Mouse (Mus musculus) adrenal gland, adult 2 months (tissue): Measurements from ENCODE around the gene Tldc2. TPM values are rescaled to one million over a fixed set of nuclear protein-coding genes. Genes with fewer than 3 reads are reported as not detected.

Experiments used
- DNase-seq: peaks from one replicate; pipeline ENCODE4 v3.0.0; 2021
- polyA plus RNA-seq: library from polyadenylated mRNA; depleted of rRNA; stranded (reverse); fragments of >200 nt; gene quantifications from 2 replicates; pipeline ENCODE4 v1.2.3, GENCODE M21; 2012
- total RNA-seq, 2 experiments: library from RNA; stranded (reverse); gene quantifications; 2 replicates each; pipeline ENCODE4 v1.2.3; 2021

Gene Tldc2
- total and polyA plus RNA-seq, 3 experiments = 0.19 TPM; not detected in 2

GRCm38 (mm10) chr2:157078059-157078792 lies 8.6 kb upstream of the Tldc2 start:
- peak; percentile 79 for DNase-seq

- peak; percentile 95 for DNase-seq
These were observed 7.8 kb upstream of the Tldc2 start, which contains the start of gene Soga1 for GRCm38 (mm10) chr2:157078793-157079700. Gene Soga1, minus strand, starts transcription at chr2:157079254.

- no peak for DNase-seq
These were observed 7.1 kb upstream of the Tldc2 start for GRCm38 (mm10) chr2:157079701-157080180.

GRCm38 (mm10) chr2:157081331-157081730 lies 5.5 kb upstream of the Tldc2 start:
- no peak for DNase-seq

GRCm38 (mm10) chr2:157081960-157082359 lies 4.9 kb upstream of the Tldc2 start:
- DNase-seq = no peak

GRCm38 (mm10) chr2:157084831-157085585 lies 1.8 kb upstream of the Tldc2 start:
- no peak for DNase-seq

- DNase-seq = no peak
These were observed 872 bp downstream of the Tldc2 start for GRCm38 (mm10) chr2:157087536-157088317.

GRCm38 (mm10) chr2:157092024-157092423 lies 5.2 kb downstream of the Tldc2 start:
- no peak for DNase-seq

GRCm38 (mm10) chr2:157095005-157095755 lies 8.3 kb downstream of the Tldc2 start:
- DNase-seq = peak; percentile 78

GRCm38 (mm10) chr2:157099532-157100318 lies 12.9 kb downstream of the Tldc2 start:
- DNase-seq = no peak

GRCm38 (mm10) chr2:157100319-157100605 lies 13.4 kb downstream of the Tldc2 start:
- DNase-seq = no peak

- DNase-seq = no peak
These were observed 14.8 kb downstream of the Tldc2 start for GRCm38 (mm10) chr2:157101650-157102049.

GRCm38 (mm10) chr2:157102256-157102655 lies 15.4 kb downstream of the Tldc2 start:
- DNase-seq = no peak

- DNase-seq = no peak
These were observed 17.6 kb downstream of the Tldc2 start for GRCm38 (mm10) chr2:157104454-157104853.

GRCm38 (mm10) chr2:157108236-157108635 lies 21.4 kb downstream of the Tldc2 start:
- no peak for DNase-seq

GRCm38 (mm10) chr2:157116964-157117363 lies 30.1 kb downstream of the Tldc2 start:
- DNase-seq = no peak

GRCm38 (mm10) chr2:157118556-157118955 lies 31.7 kb downstream of the Tldc2 start:
- no peak for DNase-seq

- DNase-seq = no peak
These were observed 32.2 kb downstream of the Tldc2 start for GRCm38 (mm10) chr2:157119075-157119474.

GRCm38 (mm10) chr2:157121766-157122165 lies 34.9 kb downstream of the Tldc2 start:
- no peak for DNase-seq

- no peak for DNase-seq
These were observed 38.4 kb downstream of the Tldc2 start for GRCm38 (mm10) chr2:157125246-157125645.
